Mouse (Mus musculus) MEL (cell line): ENCODE data around the gene Myo19. TPM values are rescaled to one million over a fixed set of nuclear protein-coding genes. Genes with fewer than 3 reads are reported as not detected.

ENCODE experiments used
- DNase-seq: peaks from one replicate; pipeline ENCODE4 v3.0.0; 2011; ENCODE audit warnings: low read depth, low spot score
- H3K27ac ChIP-seq: 2 replicates; pipeline ENCODE4 v1.5.1; 2012; ENCODE audit warnings: low read depth, mild to moderate bottlenecking, control low read depth, low read length, moderate library complexity; ENCODE audit not compliant: control insufficient read depth
- H3K27me3 ChIP-seq, 2 experiments: fragments of 150-350 bp in 1 of 2; sonication (generic) in 1 of 2; 2 replicates each; pipeline ENCODE4 v1.6.1; 2012; ENCODE audit warnings: low read length in 2 of 2, mild to moderate bottlenecking in 2 of 2, improper control_type of control experiment in 1 of 2, moderate library complexity in 1 of 2; ENCODE audit not compliant: insufficient read depth in 2 of 2, control insufficient read depth in 1 of 2
- H3K36me3 ChIP-seq, 2 experiments: 2 replicates each; pipeline ENCODE4 v1.6.1; 2012 to 2014; ENCODE audit warnings: low read length in 2 of 2, improper control_type of control experiment in 1 of 2, inconsistent platforms in 1 of 2, mild to moderate bottlenecking in 1 of 2; ENCODE audit not compliant: insufficient read depth in 2 of 2, control insufficient read depth in 1 of 2
- H3K4me1 ChIP-seq, 2 experiments: fragments of 150-350 bp in 1 of 2; sonication (generic) in 1 of 2; 2 replicates each; pipeline ENCODE4 v1.6.1; 2012; ENCODE audit warnings: low read length in 2 of 2, improper control_type of control experiment in 1 of 2, mild to moderate bottlenecking in 1 of 2; ENCODE audit not compliant: insufficient read depth in 2 of 2, control insufficient read depth in 1 of 2
- H3K4me3 ChIP-seq, 2 experiments: fragments of 150-350 bp in 1 of 2; sonication (generic) in 1 of 2; 2 replicates each; pipeline ENCODE4 v1.5.1; 2012; ENCODE audit warnings: low read depth in 2 of 2, low read length in 2 of 2, mild to moderate bottlenecking in 2 of 2, moderate library complexity in 2 of 2, control low read depth in 1 of 2, improper control_type of control experiment in 1 of 2; ENCODE audit not compliant: control insufficient read depth in 1 of 2, insufficient read depth in 1 of 2
- H3K79me2 ChIP-seq: 2 replicates; pipeline ENCODE4 v1.6.1; 2012; ENCODE audit warnings: mild to moderate bottlenecking, low read length, moderate library complexity; ENCODE audit not compliant: control insufficient read depth, poor library complexity, insufficient read depth
- H3K9ac ChIP-seq: 2 replicates; pipeline ENCODE4 v1.6.1; 2012; ENCODE audit warnings: low read depth, mild to moderate bottlenecking, control low read depth, low read length, moderate library complexity; ENCODE audit not compliant: control insufficient read depth, poor library complexity, severe bottlenecking
- H3K9me3 ChIP-seq: fragments of 150-350 bp; sonication (generic); replicated peaks from 2 replicates; pipeline ENCODE4 v1.6.1; 2012; ENCODE audit warnings: mild to moderate bottlenecking, low read length, improper control_type of control experiment, moderate library complexity; ENCODE audit not compliant: insufficient read depth
- CHD1 ChIP-seq: IDR thresholded peaks from 2 replicates; pipeline ENCODE4 v1.6.1; 2012; ENCODE audit warnings: low read depth, mild to moderate bottlenecking, inconsistent platforms, low read length, improper control_type of control experiment
- ETS1 ChIP-seq: IDR thresholded peaks from 2 replicates; pipeline ENCODE4 v1.6.1; 2012; ENCODE audit warnings: low read depth, mild to moderate bottlenecking, inconsistent platforms, low read length, improper control_type of control experiment, moderate library complexity
- GATA1 ChIP-seq: IDR thresholded peaks from 2 replicates; pipeline ENCODE4 v1.6.1; 2011; ENCODE audit warnings: low read depth, low read length, improper control_type of control experiment
- JUND ChIP-seq: IDR thresholded peaks from 2 replicates; pipeline ENCODE4 v1.6.1; 2011; ENCODE audit warnings: low read depth, mild to moderate bottlenecking, improper control_type of control experiment, low read length
- MAFK ChIP-seq: IDR thresholded peaks from 2 replicates; pipeline ENCODE4 v1.6.1; 2011; ENCODE audit warnings: low read depth, mild to moderate bottlenecking, low read length, improper control_type of control experiment, borderline replicate concordance
- MXI1 ChIP-seq: IDR thresholded peaks from 2 replicates; pipeline ENCODE4 v1.6.1; 2011; ENCODE audit warnings: mild to moderate bottlenecking, low read depth, low read length, improper control_type of control experiment
- MYC ChIP-seq: IDR thresholded peaks from 2 replicates; pipeline ENCODE4 v1.6.1; 2011; ENCODE audit warnings: low read depth, mild to moderate bottlenecking, low read length, improper control_type of control experiment, moderate library complexity
- NELFE ChIP-seq: IDR thresholded peaks from 2 replicates; pipeline ENCODE4 v1.6.1; 2011; ENCODE audit warnings: low read depth, low read length, improper control_type of control experiment
- NRF1 ChIP-seq: IDR thresholded peaks from 2 replicates; pipeline ENCODE4 v1.6.1; 2014; ENCODE audit warnings: low read depth, mild to moderate bottlenecking, inconsistent platforms, low read length, improper control_type of control experiment, moderate library complexity; ENCODE audit not compliant: poor library complexity, insufficient read depth, severe bottlenecking
- POLR2AphosphoS2 ChIP-seq: IDR thresholded peaks from 2 replicates; pipeline ENCODE4 v1.6.1; 2011; ENCODE audit warnings: low read length, improper control_type of control experiment
- POLR2AphosphoS5 ChIP-seq: IDR thresholded peaks from 2 replicates; pipeline ENCODE4 v1.6.1; 2012; ENCODE audit warnings: low read depth, borderline replicate concordance, mild to moderate bottlenecking, inconsistent platforms, low read length, moderate library complexity, mixed read lengths
- RAD21 ChIP-seq: IDR thresholded peaks from 2 replicates; pipeline ENCODE4 v1.6.1; 2011; ENCODE audit warnings: mild to moderate bottlenecking, low read depth, low read length, improper control_type of control experiment
- RCOR1 ChIP-seq: IDR thresholded peaks from 2 replicates; pipeline ENCODE4 v1.6.1; 2012; ENCODE audit warnings: low read depth, mild to moderate bottlenecking, inconsistent platforms, low read length, improper control_type of control experiment
- SIN3A ChIP-seq: IDR thresholded peaks from 2 replicates; pipeline ENCODE4 v1.6.1; 2012; ENCODE audit warnings: low read length, improper control_type of control experiment, inconsistent platforms
- TCF12 ChIP-seq: IDR thresholded peaks from 2 replicates; pipeline ENCODE4 v1.6.1; 2014; ENCODE audit warnings: low read depth, mild to moderate bottlenecking, inconsistent platforms, low read length, improper control_type of control experiment, moderate library complexity
- USF1 ChIP-seq: IDR thresholded peaks from 2 replicates; pipeline ENCODE4 v1.6.1; 2014; ENCODE audit warnings: low read depth, mild to moderate bottlenecking, inconsistent platforms, low read length, improper control_type of control experiment, moderate library complexity
- USF2 ChIP-seq, 2 experiments: IDR thresholded peaks; 2 replicates each; pipeline ENCODE4 v1.6.1; 2011 to 2012; ENCODE audit warnings: improper control_type of control experiment in 2 of 2, low read length in 2 of 2, borderline replicate concordance in 1 of 2, inconsistent platforms in 1 of 2, low read depth in 1 of 2, mild to moderate bottlenecking in 1 of 2; ENCODE audit not compliant: insufficient read depth in 1 of 2
- ZMIZ1 ChIP-seq: IDR thresholded peaks from 2 replicates; pipeline ENCODE4 v1.6.1; 2012; ENCODE audit warnings: low read depth, mild to moderate bottlenecking, inconsistent platforms, low read length, improper control_type of control experiment, moderate library complexity
- ZNF384 ChIP-seq: IDR thresholded peaks from 2 replicates; pipeline ENCODE4 v1.6.1; 2012; ENCODE audit warnings: low read depth, mild to moderate bottlenecking, inconsistent platforms, low read length, improper control_type of control experiment
- polyA plus RNA-seq, 2 experiments: library from polyadenylated mRNA; stranded (reverse) in 1 of 2; unstranded in 1 of 2; fragments of >175 nt in 1 of 2; fragments of >200 nt in 1 of 2; gene quantifications; 2 replicates each; pipeline versions ENCODE4 v1.2.1 to v1.2.4; 2012; ENCODE audit warnings: low replicate concordance in 2 of 2, low read depth in 1 of 2; ENCODE audit not compliant: insufficient read length in 2 of 2, insufficient read depth in 1 of 2, missing spikeins in 1 of 2
- total RNA-seq: library from RNA; depleted of rRNA; stranded (reverse); fragments of 300-350 nt; gene quantifications from 2 replicates; pipeline ENCODE4 v1.2.3, GENCODE M21; 2012

Myo19 gene
- total and polyA plus RNA-seq, 3 experiments: 14.9 to 27.1 TPM; not detected in 1

GRCm38 (mm10) chr11:84871046-84871445 lies 8.9 kb upstream of the Myo19 start:
- Histone ChIP-seq H3K4me3 (peak overlapping the region; percentile 79 to 98), H3K9me3 (no peaks in the 10 kb centered on the region), H3K36me3 (peaks cover 11 to 39% of the 10 kb centered on the region in 2 experiments), H3K9ac (peak overlapping the region; percentile 98), H3K4me1 (peaks cover 12 to 32% of the 10 kb centered on the region in 2 experiments), H3K79me2 (peaks cover 41% of the 10 kb centered on the region), H3K27me3 (no peaks in the 10 kb centered on the region), H3K27ac (peak overlapping the region; percentile 92)
- TF ChIP-seq POLR2AphosphoS5: no peak
- no peak for TF ChIP-seq USF1
- peak; percentile 23; the same call in 1 of the 2 replicates for TF ChIP-seq GATA1
- 0 out of 2 replicates have a peak, but pooled peaks have one; percentile 4 for TF ChIP-seq ETS1
- peak; percentile 33; the same call in 1 of the 2 replicates for TF ChIP-seq MXI1
- TF ChIP-seq NRF1: no peak
- TF ChIP-seq MYC: 0 out of 2 replicates have a peak, but pooled peaks have one; percentile 52
- no peak for TF ChIP-seq ZMIZ1
- TF ChIP-seq NELFE: no peak
- peak; percentile 80 for DNase-seq

- peaks cover 6 to 35% of the 10 kb centered on the region in 2 experiments for H3K36me3 ChIP-seq
- H3K27ac ChIP-seq: peak overlapping the region; percentile 92
- H3K4me3 ChIP-seq: peak overlapping the region; percentile 79 to 98
- no peaks in the 10 kb centered on the region for H3K9me3 ChIP-seq
- peak overlapping the region; percentile 98 for H3K9ac ChIP-seq
- peaks cover 37% of the 10 kb centered on the region for H3K79me2 ChIP-seq
- TF ChIP-seq JUND (no peak), SIN3A (no peak), POLR2AphosphoS2 (no peak), USF2 (IDR thresholded peaks at IDR 0.05; ENCODE audit: borderline replicate concordance in 1 of 2, insufficient read depth in 1 of 2, low read depth in 1 of 2, low read length in 2 of 2) (no peak), MAFK (no peak), CHD1 (peak; percentile 22; the same call in 1 of the 2 replicates), RCOR1 (no peak), NRF1 (no peak), RAD21 (no peak), TCF12 (no peak), MYC (peak; percentile 6; the same call in 1 of the 2 replicates), ZNF384 (peak; percentile 55; the same call in 1 of the 2 replicates), ZMIZ1 (no peak)
- TF ChIP-seq, all 39 proteins: peak for 3
- Histone ChIP-seq H3K27me3 (no peaks in the 10 kb centered on the region), H3K4me1 (peaks cover 9 to 27% of the 10 kb centered on the region in 2 experiments)
- DNase-seq: peak; percentile 54
Observed at GRCm38 (mm10) chr11:84871548-84872069, 8.3 kb upstream of the Myo19 start.
